Mouse (Mus musculus) lung, embryonic 14.5 days (tissue): ENCODE results near the gene Fam207a. TPM values are rescaled to one million over a fixed set of nuclear protein-coding genes. Genes with fewer than 3 reads are reported as not detected.
A peak's percentile ranks its signal among the peaks of the same experiment; 100 is the strongest.

Experiments
- ATAC-seq: fragments of 200-750 bp; cut with Nextera tagmentation; 2 replicates; pipeline ENCODE4 v1.8.0; 2017; ENCODE audit warnings: mild to moderate bottlenecking, moderate TSS enrichment, moderate library complexity; ENCODE audit not compliant: insufficient read depth
- DNase-seq: peaks from one replicate; pipeline ENCODE4 v3.0.0-alpha.2; 2015
- H3K27ac ChIP-seq: fragments of 300-500 bp; sonication (generic); 2 replicates; pipeline ENCODE4 v1.5.1; 2014; ENCODE audit warnings: low read depth, mild to moderate bottlenecking, moderate library complexity
- H3K27me3 ChIP-seq: fragments of 300-500 bp; sonication (generic); 2 replicates; pipeline ENCODE4 v1.6.1; 2014; ENCODE audit warnings: low read length, control low read depth; ENCODE audit not compliant: insufficient read depth
- H3K36me3 ChIP-seq: fragments of 300-500 bp; sonication (generic); 2 replicates; pipeline ENCODE4 v1.6.1; 2014; ENCODE audit warnings: control low read depth; ENCODE audit not compliant: insufficient read depth
- H3K4me1 ChIP-seq: fragments of 300-500 bp; sonication (generic); 2 replicates; pipeline ENCODE4 v1.6.1; 2014; ENCODE audit warnings: antibody characterized with exemption, control low read depth; ENCODE audit not compliant: insufficient read depth
- H3K4me2 ChIP-seq: fragments of 300-500 bp; sonication (generic); 2 replicates; pipeline ENCODE4 v1.6.1; 2014; ENCODE audit warnings: mild to moderate bottlenecking
- H3K4me3 ChIP-seq: fragments of 300-500 bp; sonication (generic); 2 replicates; pipeline ENCODE4 v1.5.1; 2014; ENCODE audit warnings: low read depth, low read length
- H3K9ac ChIP-seq: fragments of 300-500 bp; sonication (generic); 2 replicates; pipeline ENCODE4 v1.6.1; 2014
- H3K9me3 ChIP-seq: fragments of 300-500 bp; sonication (generic); 2 replicates; pipeline ENCODE4 v1.6.1; 2016; ENCODE audit warnings: low read depth, low read length, control low read depth
- CTCF ChIP-seq: IDR thresholded peaks from 2 replicates; pipeline ENCODE4 v1.5.1; 2016; ENCODE audit warnings: antibody characterized with exemption, low read depth
- WGBS: fragments of 180-500 bp; shearing (Covaris S2); extraction: QIAGEN DNeasy Blood & Tissue Kit; methylation state at CpG from one replicate; pipeline ENCODE4 v1.1.7; 2014; 5-methylcytosine and 5-hydroxymethylcytosine counted together
- polyA plus RNA-seq: library from polyadenylated mRNA; unstranded; fragments of >200 nt; fragmentation: Nextera tagmentation; extraction: Ambion mirVana; gene quantifications from 2 replicates; pipeline ENCODE4 v1.2.1, GENCODE M21; 2014

Fam207a gene
- polyA plus RNA-seq, 1 experiment from 2014 or later, result 43.8 TPM

- H3K9ac ChIP-seq, result no peak overlapping the region
- DNase-seq (no peak), ATAC-seq (no peak)
- H3K4me3 ChIP-seq, result no peak overlapping the region
- TF ChIP-seq CTCF, result no peak
- H3K36me3 ChIP-seq, result peaks cover 58% of the 10 kb centered on the region
- WGBS, result 94% methylated on average over 7 of the region's 7 CpGs
- no peak overlapping the region for H3K27ac ChIP-seq
- no peaks in the 10 kb centered on the region for H3K9me3 ChIP-seq
- no peak overlapping the region for H3K4me2 ChIP-seq
- no peaks in the 10 kb centered on the region for H3K27me3 ChIP-seq
- H3K4me1 ChIP-seq, result peaks cover 16% of the 10 kb centered on the region
Observed at GRCm38 (mm10) chr10:77488168-77488567, 27.4 kb downstream of the Fam207a start.

- no peak overlapping the region for H3K4me2 ChIP-seq
- DNase-seq (no peak), ATAC-seq (no peak)
- WGBS, result 77% methylated on average over 3 of the region's 3 CpGs
- no peak overlapping the region for H3K4me3 ChIP-seq
- no peaks in the 10 kb centered on the region for H3K27me3 ChIP-seq
- no peak overlapping the region for H3K9ac ChIP-seq
- no peak for TF ChIP-seq CTCF
- no peak overlapping the region for H3K27ac ChIP-seq
- no peaks in the 10 kb centered on the region for H3K9me3 ChIP-seq
- peaks cover 16% of the 10 kb centered on the region for H3K4me1 ChIP-seq
- peaks cover 43% of the 10 kb centered on the region for H3K36me3 ChIP-seq
Observed at GRCm38 (mm10) chr10:77485786-77486185, 29.8 kb downstream of the Fam207a start.

GRCm38 (mm10) chr10:77484205-77484935 lies 31.2 kb downstream of the Fam207a start:
- Histone ChIP-seq H3K4me2 (peak overlapping the region; percentile 23; the same call in 1 of the 2 replicates), H3K4me3 (no peak overlapping the region), H3K4me1 (peaks cover 16% of the 10 kb centered on the region), H3K36me3 (peaks cover 32% of the 10 kb centered on the region), H3K9ac (0 out of 2 replicates have a peak overlapping the region, but pooled peaks have one; percentile 14), H3K27me3 (no peaks in the 10 kb centered on the region), H3K27ac (peak overlapping the region; percentile 83), H3K9me3 (no peaks in the 10 kb centered on the region)
- DNase-seq (peak; percentile 90), ATAC-seq (peak; percentile 91)
- no peak for TF ChIP-seq CTCF
- WGBS, result 7% methylated on average over 18 of the region's 18 CpGs

- no peak overlapping the region for H3K27ac ChIP-seq
- TF ChIP-seq CTCF, result no peak
- H3K4me2 ChIP-seq, result no peak overlapping the region
- no peaks in the 10 kb centered on the region for H3K9me3 ChIP-seq
- DNase-seq (no peak), ATAC-seq (no peak)
- peaks cover 7% of the 10 kb centered on the region for H3K36me3 ChIP-seq
- H3K4me1 ChIP-seq, result peaks cover 16% of the 10 kb centered on the region
- no peak overlapping the region for H3K4me3 ChIP-seq
- no peak overlapping the region for H3K9ac ChIP-seq
- no peaks in the 10 kb centered on the region for H3K27me3 ChIP-seq
Observed at GRCm38 (mm10) chr10:77481814-77482213, 33.8 kb downstream of the Fam207a start.

GRCm38 (mm10) chr10:77479972-77480371 lies 35.6 kb downstream of the Fam207a start:
- 74% methylated on average over 1 of the region's 1 CpGs for WGBS

GRCm38 (mm10) chr10:77476907-77477306 lies 38.7 kb downstream of the Fam207a start:
- ATAC-seq (no peak), DNase-seq (no peak)
- no peaks in the 10 kb centered on the region for H3K9me3 ChIP-seq
- WGBS, result 54% methylated on average over 3 of the region's 3 CpGs
- no peaks in the 10 kb centered on the region for H3K27me3 ChIP-seq
- no peak for TF ChIP-seq CTCF
- no peak overlapping the region for H3K27ac ChIP-seq
- no peak overlapping the region for H3K9ac ChIP-seq
- H3K4me1 ChIP-seq, result no peaks in the 10 kb centered on the region; the same call in 1 of the 2 replicates
- H3K36me3 ChIP-seq, result no peaks in the 10 kb centered on the region
- H3K4me3 ChIP-seq, result no peak overlapping the region
- H3K4me2 ChIP-seq, result no peak overlapping the region

More at GRCm38 (mm10) chr10:77479972-77480371, 35.6 kb downstream of the Fam207a start:
- no peak for TF ChIP-seq CTCF
- no peak overlapping the region for H3K27ac ChIP-seq
- no peaks in the 10 kb centered on the region for H3K27me3 ChIP-seq
- no peaks in the 10 kb centered on the region for H3K36me3 ChIP-seq
- H3K4me2 ChIP-seq, result no peak overlapping the region
- peaks cover 14% of the 10 kb centered on the region for H3K4me1 ChIP-seq
- H3K9ac ChIP-seq, result no peak overlapping the region
- no peaks in the 10 kb centered on the region for H3K9me3 ChIP-seq
- no peak overlapping the region for H3K4me3 ChIP-seq
- DNase-seq (no peak), ATAC-seq (no peak)

DNA sequence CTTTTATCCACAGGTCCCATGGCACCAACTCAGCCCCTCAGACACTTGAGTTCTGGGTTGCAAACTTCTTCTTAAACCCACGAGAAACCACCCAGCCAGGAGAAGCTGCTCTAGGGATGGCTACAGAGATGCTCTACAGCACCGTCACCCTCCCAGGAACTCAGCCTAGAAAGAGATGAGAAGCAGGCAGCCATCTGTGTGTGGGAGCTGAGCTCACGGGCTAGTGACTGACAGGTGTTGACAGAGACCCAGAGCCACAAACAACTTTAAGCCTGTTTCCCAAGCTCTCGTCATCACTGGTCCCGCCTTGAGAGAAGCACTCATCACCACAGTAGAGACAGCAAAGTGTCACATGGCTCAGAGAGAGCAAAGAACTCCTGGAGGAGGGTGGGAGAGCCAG lies 43.4 kb downstream of the Fam207a start:
- no peak overlapping the region for H3K4me3 ChIP-seq
- DNase-seq (no peak), ATAC-seq (no peak)
- H3K27me3 ChIP-seq, result no peaks in the 10 kb centered on the region
- TF ChIP-seq CTCF, result no peak
- no peak overlapping the region for H3K27ac ChIP-seq
- H3K36me3 ChIP-seq, result no peaks in the 10 kb centered on the region
- H3K4me2 ChIP-seq, result no peak overlapping the region
- 55% methylated on average over 5 of the region's 5 CpGs for WGBS
- H3K9me3 ChIP-seq, result no peaks in the 10 kb centered on the region
- H3K9ac ChIP-seq, result no peak overlapping the region
- H3K4me1 ChIP-seq, result 0 out of 2 replicates have a peak, but pooled peaks cover 5% of the 10 kb centered on the region
